Mouse (Mus musculus): ENCODE measurements around the gene Mindy4. TPM values are rescaled to one million over a fixed set of nuclear protein-coding genes. Genes with fewer than 3 reads are reported as not detected.
"Not testable (repeated sequence)": the region's sequence is repeated elsewhere in the genome, so short reads cannot be mapped to it uniquely, and the experiment has no call there.

The Mindy4 gene
- polyA plus RNA-seq, 1 experiment, result 4.9 TPM

- H3K27me3 ChIP-seq (ENCODE audit: control insufficient read depth, insufficient read depth, low read length), result no peaks in the 10 kb centered on the region
- DNase-seq, result no peak
- no peak overlapping the region for H3K27ac ChIP-seq (ENCODE audit: insufficient read depth, low read length)
- 89% methylated on average over 1 of the region's 1 CpGs for WGBS
- TF ChIP-seq CTCF (IDR thresholded peaks at IDR 0.05; ENCODE audit: borderline replicate concordance, insufficient read depth, low read depth, low read length) (no peak), POLR2A (IDR thresholded peaks at IDR 0.05; ENCODE audit: borderline replicate concordance, insufficient read depth, low read length) (no peak)
- no peaks in the 10 kb centered on the region for H3K4me1 ChIP-seq (ENCODE audit: control insufficient read depth, insufficient read depth, low read length)
- H3K4me3 ChIP-seq (replicated peaks; ENCODE audit: insufficient read depth, low read depth, low read length), result no peak overlapping the region
These were observed 20.3 kb upstream of the Mindy4 start for GRCm38 (mm10) chr6:55182655-55183430.

- H3K27me3 ChIP-seq (ENCODE audit: control insufficient read depth, insufficient read depth, low read length); H3K4me1 ChIP-seq (ENCODE audit: control insufficient read depth, insufficient read depth, low read length); DNase-seq; H3K27ac ChIP-seq (ENCODE audit: insufficient read depth, low read length); H3K4me3 ChIP-seq (replicated peaks; ENCODE audit: insufficient read depth, low read depth, low read length): not testable (repeated sequence)
- WGBS, result 95% methylated on average over 17 of the region's 17 CpGs
These were observed 15.4 kb upstream of the Mindy4 start for GRCm38 (mm10) chr6:55187827-55188226.

GRCm38 (mm10) chr6:55189406-55189805 lies 13.8 kb upstream of the Mindy4 start:
- DNase-seq, result no peak
- Histone ChIP-seq H3K4me1 (ENCODE audit: control insufficient read depth, insufficient read depth, low read length) (no peaks in the 10 kb centered on the region), H3K4me3 (replicated peaks; ENCODE audit: insufficient read depth, low read depth, low read length) (no peak overlapping the region), H3K27ac (ENCODE audit: insufficient read depth, low read length) (no peak overlapping the region), H3K27me3 (ENCODE audit: control insufficient read depth, insufficient read depth, low read length) (no peaks in the 10 kb centered on the region)
- TF ChIP-seq CTCF (IDR thresholded peaks at IDR 0.05; ENCODE audit: borderline replicate concordance, insufficient read depth, low read depth, low read length) (no peak), POLR2A (IDR thresholded peaks at IDR 0.05; ENCODE audit: borderline replicate concordance, insufficient read depth, low read length) (no peak)

- Histone ChIP-seq H3K27me3 (ENCODE audit: control insufficient read depth, insufficient read depth, low read length) (no peaks in the 10 kb centered on the region), H3K27ac (ENCODE audit: insufficient read depth, low read length) (no peak overlapping the region), H3K4me3 (replicated peaks; ENCODE audit: insufficient read depth, low read depth, low read length) (no peak overlapping the region), H3K4me1 (ENCODE audit: control insufficient read depth, insufficient read depth, low read length) (no peaks in the 10 kb centered on the region)
- WGBS, result 62% methylated on average over 4 of the region's 4 CpGs
- TF ChIP-seq CTCF (IDR thresholded peaks at IDR 0.05; ENCODE audit: borderline replicate concordance, insufficient read depth, low read depth, low read length) (no peak), POLR2A (IDR thresholded peaks at IDR 0.05; ENCODE audit: borderline replicate concordance, insufficient read depth, low read length) (no peak)
- no peak for DNase-seq
These were observed 11.6 kb upstream of the Mindy4 start for GRCm38 (mm10) chr6:55191537-55191936.

- H3K4me1 ChIP-seq (ENCODE audit: control insufficient read depth, insufficient read depth, low read length), result no peaks in the 10 kb centered on the region
- H3K27ac ChIP-seq (ENCODE audit: insufficient read depth, low read length), result no peak overlapping the region
- DNase-seq, result no peak
- H3K4me3 ChIP-seq (replicated peaks; ENCODE audit: insufficient read depth, low read depth, low read length), result no peak overlapping the region
- H3K27me3 ChIP-seq (ENCODE audit: control insufficient read depth, insufficient read depth, low read length), result no peaks in the 10 kb centered on the region
- 89% methylated on average over 3 of the region's 3 CpGs for WGBS
- TF ChIP-seq CTCF (IDR thresholded peaks at IDR 0.05; ENCODE audit: borderline replicate concordance, insufficient read depth, low read depth, low read length) (no peak), POLR2A (IDR thresholded peaks at IDR 0.05; ENCODE audit: borderline replicate concordance, insufficient read depth, low read length) (no peak)
These were observed 10.0 kb upstream of the Mindy4 start for GRCm38 (mm10) chr6:55193171-55193570.

- WGBS, result 93% methylated on average over 3 of the region's 3 CpGs
- Histone ChIP-seq H3K4me3 (replicated peaks; ENCODE audit: insufficient read depth, low read depth, low read length) (no peak overlapping the region), H3K4me1 (ENCODE audit: control insufficient read depth, insufficient read depth, low read length) (no peaks in the 10 kb centered on the region), H3K27ac (ENCODE audit: insufficient read depth, low read length) (no peak overlapping the region), H3K27me3 (ENCODE audit: control insufficient read depth, insufficient read depth, low read length) (no peaks in the 10 kb centered on the region)
- TF ChIP-seq POLR2A (IDR thresholded peaks at IDR 0.05; ENCODE audit: borderline replicate concordance, insufficient read depth, low read length), result no peak
- TF ChIP-seq CTCF (IDR thresholded peaks at IDR 0.05; ENCODE audit: borderline replicate concordance, insufficient read depth, low read depth, low read length), result no peak
- no peak for DNase-seq
These were observed 4.1 kb upstream of the Mindy4 start for GRCm38 (mm10) chr6:55199047-55199446.

GRCm38 (mm10) chr6:55203931-55204330 lies 748 bp downstream of the Mindy4 start:
- no peak overlapping the region for H3K27ac ChIP-seq (ENCODE audit: insufficient read depth, low read length)
- peak overlapping the region; percentile 69 for H3K4me3 ChIP-seq (replicated peaks; ENCODE audit: insufficient read depth, low read depth, low read length)
- H3K4me1 ChIP-seq (ENCODE audit: control insufficient read depth, insufficient read depth, low read length), result no peaks in the 10 kb centered on the region
- WGBS, result 46% methylated on average over 3 of the region's 3 CpGs
- DNase-seq, result no peak
- no peaks in the 10 kb centered on the region for H3K27me3 ChIP-seq (ENCODE audit: control insufficient read depth, insufficient read depth, low read length)
- no peak for TF ChIP-seq POLR2A (IDR thresholded peaks at IDR 0.05; ENCODE audit: borderline replicate concordance, insufficient read depth, low read length)
- no peak for TF ChIP-seq CTCF (IDR thresholded peaks at IDR 0.05; ENCODE audit: borderline replicate concordance, insufficient read depth, low read depth, low read length)

- TF ChIP-seq POLR2A (IDR thresholded peaks at IDR 0.05; ENCODE audit: borderline replicate concordance, insufficient read depth, low read length), result no peak
- TF ChIP-seq CTCF (IDR thresholded peaks at IDR 0.05; ENCODE audit: borderline replicate concordance, insufficient read depth, low read depth, low read length), result no peak
- H3K27ac ChIP-seq (ENCODE audit: insufficient read depth, low read length), result no peak overlapping the region
- no peak overlapping the region for H3K4me3 ChIP-seq (replicated peaks; ENCODE audit: insufficient read depth, low read depth, low read length)
- H3K4me1 ChIP-seq (ENCODE audit: control insufficient read depth, insufficient read depth, low read length), result no peaks in the 10 kb centered on the region
- no peaks in the 10 kb centered on the region for H3K27me3 ChIP-seq (ENCODE audit: control insufficient read depth, insufficient read depth, low read length)
- 91% methylated on average over 8 of the region's 8 CpGs for WGBS
- DNase-seq, result no peak
These were observed 4.6 kb downstream of the Mindy4 start for GRCm38 (mm10) chr6:55207786-55208185.
